Mouse (Mus musculus): ENCODE data around the gene Pik3r1. TPM values are rescaled to one million over a fixed set of nuclear protein-coding genes. Genes with fewer than 3 reads are reported as not detected.

The Pik3r1 gene
- polyA plus RNA-seq (2014; fragmentation: Illumina TruSeq; extraction: RNeasy Lipid Tissue Mini Kit (QIAGEN cat#74804)): 374 TPM

GRCm38 (mm10) chr13:101767809-101768629 is at the start of gene Pik3r1:
TSS of gene Pik3r1 (minus strand) at chr13:101768217.

Data from ovary, adult 10 weeks (tissue).